Mouse (Mus musculus): ENCODE results near the gene Sipa1l1.
"Not testable (repeated sequence)": the region's sequence is repeated elsewhere in the genome, so short reads cannot be mapped to it uniquely, and the experiment has no call there.

The Sipa1l1 gene

DNA sequence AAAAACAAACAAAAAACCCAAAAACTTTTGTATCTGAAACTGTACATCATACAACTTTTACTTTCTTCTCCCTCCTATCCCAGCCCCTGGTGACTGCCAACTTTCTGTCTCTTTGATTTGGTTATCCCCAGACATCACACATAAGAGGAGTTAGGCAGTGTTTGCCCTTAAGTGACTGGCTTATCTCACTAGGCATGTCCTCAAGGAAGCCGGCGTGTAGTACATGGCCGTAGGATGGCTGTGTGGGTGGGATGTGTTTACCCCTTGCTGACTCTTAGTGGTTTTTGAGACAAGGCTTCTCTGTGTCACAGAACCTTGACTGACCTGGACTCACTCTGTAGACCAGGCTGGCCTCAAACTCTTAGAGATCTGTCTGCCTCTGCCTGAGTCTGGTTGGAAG is 6.6 kb downstream of the Sipa1l1 start:
- DNase-seq (ENCODE audit: low read depth, low spot score), result no peak

DNA sequence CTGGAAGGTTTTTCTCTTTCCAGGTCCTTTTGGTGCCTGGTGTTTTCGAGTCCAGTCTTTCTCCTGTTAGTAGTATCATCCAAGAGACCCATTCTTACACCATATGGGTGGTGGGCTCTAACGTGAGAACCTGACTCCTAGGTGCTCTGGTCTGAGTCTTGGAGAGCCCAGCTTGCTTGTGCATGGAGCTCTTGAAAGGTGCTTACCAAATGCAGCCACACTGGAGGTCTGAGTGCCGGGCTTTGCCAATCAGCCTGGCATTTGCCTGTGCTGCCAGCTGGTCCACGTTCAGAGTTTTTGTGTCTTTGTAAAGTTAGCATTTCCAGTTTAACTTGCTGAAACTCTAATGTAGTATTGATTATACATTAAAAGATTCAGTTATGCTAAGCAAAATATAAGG is 9.5 kb downstream of the Sipa1l1 start:
- DNase-seq (ENCODE audit: low read depth, low spot score), result no peak

DNA sequence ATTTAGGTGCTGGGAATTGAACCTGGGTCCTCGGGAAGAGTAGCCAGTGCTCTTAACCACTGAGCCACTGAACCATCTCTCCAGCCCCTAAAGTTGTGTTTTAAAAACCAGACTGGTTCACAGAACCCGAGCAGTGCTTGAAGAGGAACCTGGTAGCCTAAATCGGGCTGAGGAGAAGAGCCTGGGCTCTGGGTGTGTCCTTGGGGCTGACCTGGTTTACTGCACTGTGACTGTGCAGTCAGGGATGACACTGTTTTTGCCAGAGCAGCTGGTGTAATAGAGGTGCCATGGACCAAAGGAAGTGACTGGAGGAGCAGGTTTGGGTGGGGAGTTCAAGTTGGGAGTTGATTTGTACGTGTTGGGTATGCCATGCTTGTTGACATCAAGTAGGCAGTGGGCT is 10.5 kb downstream of the Sipa1l1 start:
- no peak for DNase-seq (ENCODE audit: low read depth, low spot score)

DNA sequence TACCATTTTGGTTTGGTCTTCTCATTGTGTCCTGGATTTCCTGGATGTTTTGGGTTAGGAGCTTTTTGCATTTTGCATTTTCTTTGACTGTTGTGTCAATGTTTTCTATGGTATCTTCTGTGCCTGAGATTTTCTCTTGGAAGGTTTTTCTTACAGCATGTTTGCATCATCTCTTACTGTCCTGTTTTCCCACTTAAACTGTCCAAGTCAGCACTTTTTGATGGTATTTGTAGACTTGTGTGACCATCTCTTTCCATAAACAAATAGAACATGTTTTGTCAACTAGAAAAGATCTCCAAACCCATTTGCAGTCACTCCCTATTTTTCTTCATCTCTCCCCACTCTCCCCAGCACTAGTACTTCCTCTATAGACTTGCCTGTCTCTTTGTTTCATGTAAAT is 17.0 kb downstream of the Sipa1l1 start:
- DNase-seq (ENCODE audit: low read depth, low spot score), result not testable (repeated sequence)

DNA sequence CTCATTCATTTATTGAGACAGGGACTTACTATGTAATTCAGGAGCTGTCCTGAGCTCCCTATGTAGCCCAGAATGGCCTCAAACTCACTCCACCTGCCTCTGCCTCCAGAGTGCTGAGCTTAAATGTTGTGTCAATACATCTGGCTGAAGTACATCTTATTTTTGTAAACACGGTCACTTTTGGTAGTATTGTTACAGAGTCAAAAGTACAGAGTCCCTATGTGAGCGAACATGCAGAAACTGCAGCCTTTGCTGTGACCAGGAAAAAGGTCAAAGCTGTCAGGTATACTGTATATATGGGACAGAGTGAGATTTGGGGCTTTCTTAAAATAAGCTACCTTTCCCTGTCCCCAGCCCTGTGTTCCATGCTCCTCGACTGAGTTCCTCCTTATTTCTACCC is 17.6 kb downstream of the Sipa1l1 start:
- no peak for DNase-seq (ENCODE audit: low read depth, low spot score)

DNA sequence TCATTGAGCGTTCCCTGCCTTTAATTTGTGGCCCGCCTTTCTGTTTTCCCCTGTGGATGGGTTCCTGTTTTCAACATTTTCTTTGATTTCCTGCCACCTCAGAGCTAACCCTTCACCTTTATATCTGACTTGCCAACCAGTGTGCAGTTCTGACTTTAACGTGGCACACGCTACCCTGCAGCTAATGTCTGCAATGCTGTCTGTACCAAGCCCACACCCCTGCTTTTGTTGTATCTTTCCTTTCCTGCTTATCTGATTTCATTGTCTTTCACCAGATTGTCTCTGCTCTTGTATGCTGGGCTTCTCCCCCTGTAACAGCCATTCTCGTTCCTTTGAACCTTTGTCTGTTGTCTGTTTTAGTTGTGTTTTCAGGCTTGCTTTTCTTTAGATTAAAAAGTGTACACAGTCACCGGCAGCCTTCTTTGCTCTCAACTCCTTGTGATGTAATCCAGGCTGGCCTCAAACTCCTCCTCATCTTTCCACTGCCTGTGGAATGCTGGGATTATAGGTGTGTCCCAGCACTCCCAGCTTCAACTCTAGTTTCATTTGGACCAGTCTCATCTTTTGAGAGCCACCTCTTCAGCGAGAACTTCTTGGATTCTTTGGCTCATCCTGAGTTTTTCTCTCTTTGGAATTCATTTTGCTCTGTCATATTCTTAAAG is 18.2 kb downstream of the Sipa1l1 start:
- DNase-seq (ENCODE audit: low read depth, low spot score), result no peak

DNA sequence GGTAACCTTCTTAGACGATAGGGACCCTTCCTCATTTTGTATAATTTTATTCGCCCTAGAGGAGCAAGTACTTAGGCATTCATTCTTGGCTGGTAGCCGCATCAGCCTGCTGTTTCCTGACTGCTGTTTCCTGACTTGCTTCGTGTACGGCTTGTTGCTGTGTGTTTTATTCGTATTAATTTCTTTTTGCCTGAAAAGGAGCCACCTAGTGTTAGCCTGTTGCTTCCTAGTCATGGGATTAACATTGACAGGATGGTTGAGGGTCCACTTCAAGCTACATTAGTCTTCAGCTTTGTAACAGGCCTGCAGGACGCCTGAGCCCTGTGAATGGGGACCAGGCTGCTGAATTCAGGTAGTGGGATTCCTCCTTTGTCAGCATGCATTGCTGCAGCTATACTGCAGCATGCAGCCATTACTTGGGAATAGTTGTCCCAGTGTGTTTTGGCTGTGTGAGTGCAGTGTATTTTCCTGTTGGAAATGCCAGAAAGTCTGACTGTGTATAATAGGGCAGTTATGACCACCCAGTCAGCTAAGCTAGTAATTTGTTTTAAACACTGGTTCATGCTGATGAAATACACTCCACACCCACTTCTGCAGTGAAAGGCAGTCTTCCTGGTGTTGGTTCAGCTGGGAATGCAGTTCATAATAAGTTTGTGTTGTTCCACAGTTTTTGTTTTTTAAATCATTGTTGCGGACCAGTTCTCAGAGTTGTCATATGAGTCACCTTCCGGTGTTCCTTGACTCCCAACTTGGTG is 19.4 kb downstream of the Sipa1l1 start:
- no peak for DNase-seq (ENCODE audit: low read depth, low spot score)

DNA sequence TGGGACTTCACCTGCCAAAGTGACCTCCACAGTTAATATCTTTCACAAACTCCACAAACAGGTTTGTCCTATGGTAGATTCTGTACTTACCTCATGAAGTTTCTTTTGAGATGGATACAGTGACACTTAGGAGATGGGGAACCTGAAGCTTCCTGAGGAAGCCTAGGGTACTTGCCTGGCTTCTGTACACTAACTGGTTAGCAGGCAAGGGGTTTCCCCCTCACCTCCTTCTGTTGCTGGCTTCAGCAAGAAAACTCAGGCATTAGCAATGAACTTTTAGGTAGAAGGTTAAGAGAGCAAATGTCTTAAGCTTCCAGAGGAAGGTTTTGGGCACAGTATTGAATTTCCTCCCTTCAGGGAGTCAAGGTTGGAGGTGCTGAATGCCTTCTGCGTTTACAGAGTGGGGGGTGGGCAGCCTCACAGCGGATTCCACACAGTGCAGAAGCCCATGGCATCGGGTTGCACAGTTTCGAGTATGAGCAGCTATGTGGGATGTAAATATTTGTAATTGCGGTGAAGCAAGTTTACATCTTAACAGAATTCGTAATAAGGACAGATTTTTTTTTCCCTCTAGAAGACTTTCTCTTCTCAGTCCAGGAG is 20.1 kb downstream of the Sipa1l1 start:
- peak; percentile 57 for DNase-seq (ENCODE audit: low read depth, low spot score)

DNA sequence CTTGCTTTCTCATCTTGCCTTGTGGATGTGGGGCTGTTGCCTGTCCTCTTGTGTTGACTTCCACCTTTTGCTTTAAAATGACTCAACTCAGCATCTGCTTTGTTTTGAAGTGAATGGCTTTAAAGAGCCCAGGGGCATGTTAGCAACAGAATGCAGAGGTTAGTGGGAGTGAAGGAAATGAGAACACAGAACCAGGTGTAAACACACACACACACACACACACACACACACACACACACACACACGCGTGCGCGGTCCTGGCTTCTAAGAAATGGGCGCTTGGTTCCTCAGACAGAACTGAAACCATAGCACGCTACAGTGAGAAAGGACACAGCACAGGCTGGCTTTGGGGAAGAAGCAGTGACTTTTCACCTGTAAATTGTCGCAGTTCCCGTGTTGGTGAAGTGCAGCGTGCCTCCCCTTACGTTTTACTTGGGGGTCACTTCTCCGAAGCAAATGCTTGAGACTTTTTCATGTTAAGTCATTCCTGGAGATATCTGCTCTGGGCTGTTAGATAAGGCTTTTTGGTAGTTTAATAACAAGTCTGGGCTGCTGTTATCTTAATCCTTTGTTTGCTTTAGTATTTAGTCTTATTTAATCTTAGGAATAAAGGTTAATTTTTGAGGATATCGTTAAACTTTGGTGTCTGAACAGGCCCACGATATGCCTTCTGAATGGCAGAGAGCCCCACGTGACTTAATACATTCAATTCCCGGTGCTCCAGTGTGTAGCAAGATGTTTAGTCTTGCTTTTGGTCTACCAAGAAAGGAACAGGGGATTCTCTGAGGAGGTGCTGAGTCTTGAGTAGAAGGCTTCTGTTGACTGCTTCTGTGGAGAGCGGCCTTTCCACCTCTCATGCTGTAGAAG is 20.8 kb downstream of the Sipa1l1 start:
- peak; percentile 57 for DNase-seq (ENCODE audit: low read depth, low spot score)

DNA sequence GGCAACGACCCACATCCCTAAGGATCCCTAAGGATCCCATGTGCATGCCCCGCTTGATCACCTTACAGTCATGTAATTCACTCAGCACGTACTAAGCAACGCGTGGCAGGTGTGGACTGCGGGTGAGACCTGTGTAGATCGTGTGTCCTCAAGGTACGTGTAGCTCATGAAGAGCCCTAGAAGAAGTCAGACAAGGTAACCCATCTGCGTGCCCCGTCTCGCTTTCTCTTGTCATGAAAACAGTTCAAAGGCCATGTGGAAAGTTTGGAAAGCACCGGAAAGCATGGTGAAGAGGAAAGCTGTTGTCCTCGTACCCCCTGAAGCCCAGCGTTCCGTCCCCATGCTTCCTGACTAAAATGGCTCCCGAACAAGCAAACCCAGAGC is 21.5 kb downstream of the Sipa1l1 start:
- no peak for DNase-seq (ENCODE audit: low read depth, low spot score)

DNA sequence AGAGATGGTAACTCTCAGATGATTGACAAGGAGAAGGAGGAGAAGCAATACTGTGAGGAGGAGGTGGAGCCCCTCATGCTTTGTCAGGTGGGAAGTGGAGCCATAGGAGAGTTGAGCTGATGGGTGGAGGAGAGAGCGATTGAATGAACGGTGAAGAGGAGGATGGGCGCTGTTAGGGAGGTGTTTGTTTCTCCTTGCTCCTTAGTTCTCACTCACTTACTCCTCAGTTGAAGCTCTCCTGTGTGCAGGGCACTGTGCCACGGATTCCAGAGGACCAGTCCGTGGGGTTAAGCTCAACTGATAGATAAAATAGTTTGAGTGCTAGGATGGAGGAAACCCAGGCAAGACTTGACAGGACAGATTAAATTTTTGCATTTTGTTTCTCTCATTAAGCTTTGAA is 22.6 kb downstream of the Sipa1l1 start:
- DNase-seq (ENCODE audit: low read depth, low spot score), result no peak

DNA sequence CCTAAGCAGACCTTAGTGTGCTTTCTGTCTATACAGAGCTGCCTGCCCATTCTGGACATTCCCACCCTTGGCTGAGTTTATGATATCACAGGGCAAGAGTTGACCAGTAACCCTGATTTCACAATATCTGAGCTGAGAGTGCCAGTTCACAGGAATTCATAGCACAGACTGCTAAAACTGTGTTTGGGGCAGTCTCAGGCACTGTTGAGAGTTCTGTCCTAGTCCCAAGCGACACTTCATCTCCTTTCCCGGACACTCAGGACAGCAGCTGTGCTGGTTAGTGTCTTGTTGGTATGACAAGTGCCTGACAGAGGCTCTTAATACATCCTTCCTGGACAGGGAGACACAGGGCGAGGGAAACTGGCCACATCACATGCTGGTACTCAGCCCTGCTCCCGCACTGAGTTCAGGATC is 23.5 kb downstream of the Sipa1l1 start:
- no peak for DNase-seq (ENCODE audit: low read depth, low spot score)

DNA sequence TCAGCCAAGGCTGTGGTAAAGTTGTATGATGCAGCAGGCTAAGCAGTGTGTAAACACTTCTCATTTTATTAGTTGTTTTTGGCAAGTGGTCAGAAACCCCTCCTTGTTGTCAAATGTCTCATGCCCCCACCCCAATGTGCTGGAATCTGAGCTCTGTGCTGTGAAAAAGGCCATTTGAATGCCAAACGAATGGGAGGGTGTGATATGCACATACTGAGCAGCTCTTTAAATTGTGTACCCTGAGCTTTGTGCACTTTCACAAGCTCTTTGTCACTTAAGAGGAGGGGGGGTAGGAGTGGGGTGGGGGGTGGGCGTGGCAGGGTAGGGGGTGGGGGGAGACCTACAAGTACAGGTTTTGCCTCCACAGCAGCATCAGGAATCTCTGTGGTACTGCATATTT is 24.4 kb downstream of the Sipa1l1 start:
- no peak for DNase-seq (ENCODE audit: low read depth, low spot score)

DNA sequence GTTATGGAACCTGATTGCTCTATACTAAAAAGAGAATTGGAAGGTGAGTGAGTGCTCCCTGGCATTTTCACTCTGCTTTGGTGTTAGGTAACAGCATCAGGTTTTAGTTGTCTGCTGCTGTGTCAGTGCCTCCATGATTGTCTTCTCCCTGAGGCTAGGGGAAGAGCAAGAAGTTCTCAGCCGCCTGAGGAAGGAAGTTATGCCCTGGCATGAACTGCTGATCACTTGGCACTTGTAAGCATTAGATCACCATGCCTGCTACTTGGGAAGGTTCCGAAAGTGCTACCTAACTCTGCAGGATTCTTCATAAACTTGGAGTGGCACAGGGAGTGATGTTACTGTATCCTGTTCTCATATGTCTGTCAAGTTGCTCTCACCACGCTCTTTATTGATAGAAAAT is 25.8 kb downstream of the Sipa1l1 start:
- no peak for DNase-seq (ENCODE audit: low read depth, low spot score)

DNA sequence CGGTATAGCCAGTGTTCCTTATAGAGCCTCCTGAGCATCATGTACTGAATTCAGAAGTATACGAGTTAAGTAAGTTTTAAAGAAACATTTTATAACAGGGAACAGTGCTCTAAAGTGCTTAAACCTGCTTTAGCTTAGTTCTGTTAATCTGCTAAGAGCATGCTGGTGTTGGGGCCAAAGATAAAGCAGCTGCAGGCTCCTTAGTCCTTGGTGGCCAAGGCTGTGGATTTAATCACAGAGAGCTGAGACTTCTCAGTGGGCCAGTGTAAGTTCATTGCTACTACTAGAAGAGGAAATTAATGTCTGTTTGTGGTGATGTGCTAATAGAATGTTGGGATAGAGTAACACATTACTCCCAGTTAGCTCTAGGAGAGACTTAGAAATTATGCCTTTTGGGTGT is 27.1 kb downstream of the Sipa1l1 start:
- no peak for DNase-seq (ENCODE audit: low read depth, low spot score)

DNA sequence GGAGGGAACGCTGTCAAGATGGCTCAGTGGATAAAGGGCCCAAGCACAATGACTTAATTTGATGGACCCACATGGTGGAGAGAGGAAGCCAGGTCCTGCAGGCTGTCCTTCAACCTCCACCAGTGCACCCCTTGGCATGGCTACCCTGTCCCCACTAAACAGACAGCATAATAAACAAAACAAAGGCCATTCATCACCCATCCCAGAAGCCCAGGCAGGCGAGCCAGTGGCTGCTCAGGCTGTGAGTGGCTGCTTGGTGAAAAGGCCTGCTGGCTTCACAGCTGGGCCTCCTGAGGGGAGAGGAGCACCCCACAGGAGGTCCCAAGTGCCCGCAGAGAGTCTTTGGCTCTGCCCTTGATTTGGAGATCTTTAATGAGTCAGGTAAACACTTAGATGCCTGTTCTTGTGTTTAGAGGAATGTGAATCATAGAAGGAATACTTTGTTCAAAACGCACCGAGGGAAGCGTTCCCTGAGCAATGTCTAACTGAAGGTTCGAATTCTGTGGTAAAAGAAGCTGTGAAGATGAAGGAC is 27.6 kb downstream of the Sipa1l1 start:
- DNase-seq (ENCODE audit: low read depth, low spot score), result no peak

DNA sequence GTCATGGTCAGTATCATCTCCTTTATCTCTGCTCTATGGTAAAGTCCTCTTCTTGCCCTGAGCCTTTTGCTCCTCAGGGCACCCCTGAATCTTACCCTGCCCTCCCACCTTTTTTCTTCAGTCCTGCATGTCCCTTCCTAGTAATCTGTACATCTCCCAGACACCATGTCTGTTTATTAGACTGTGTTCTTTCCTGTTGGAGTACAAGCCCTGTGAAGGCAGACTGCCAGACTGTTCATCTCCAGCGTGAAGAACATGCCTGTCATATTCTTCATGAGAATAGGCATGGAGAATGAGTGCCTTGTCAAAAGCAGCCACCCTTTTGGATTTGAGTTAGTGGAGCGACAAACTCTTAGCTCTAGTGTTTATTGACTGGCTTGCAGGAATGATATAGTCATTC is 28.1 kb downstream of the Sipa1l1 start:
- no peak for DNase-seq (ENCODE audit: low read depth, low spot score)

DNA sequence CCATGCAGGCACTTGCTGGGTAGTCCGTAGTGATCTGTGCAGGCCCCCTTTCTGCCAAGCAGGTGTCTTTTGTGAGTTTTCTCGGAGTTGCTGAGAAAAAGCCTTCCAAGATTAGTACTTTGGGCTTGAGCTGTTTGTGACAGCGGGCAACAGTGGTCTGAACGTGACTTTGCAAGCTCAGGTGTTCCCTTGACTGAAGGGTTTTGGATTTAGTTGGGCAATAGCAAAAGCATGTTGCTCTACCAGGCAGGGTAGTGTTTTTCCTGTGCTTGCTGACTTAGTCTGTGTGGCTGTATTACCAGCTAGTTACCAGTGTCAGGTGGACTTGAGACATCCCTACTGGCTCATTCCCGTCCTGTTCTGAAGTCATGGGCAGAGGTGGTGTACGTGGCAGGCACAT is 30.2 kb downstream of the Sipa1l1 start:
- DNase-seq (ENCODE audit: low read depth, low spot score), result no peak

DNA sequence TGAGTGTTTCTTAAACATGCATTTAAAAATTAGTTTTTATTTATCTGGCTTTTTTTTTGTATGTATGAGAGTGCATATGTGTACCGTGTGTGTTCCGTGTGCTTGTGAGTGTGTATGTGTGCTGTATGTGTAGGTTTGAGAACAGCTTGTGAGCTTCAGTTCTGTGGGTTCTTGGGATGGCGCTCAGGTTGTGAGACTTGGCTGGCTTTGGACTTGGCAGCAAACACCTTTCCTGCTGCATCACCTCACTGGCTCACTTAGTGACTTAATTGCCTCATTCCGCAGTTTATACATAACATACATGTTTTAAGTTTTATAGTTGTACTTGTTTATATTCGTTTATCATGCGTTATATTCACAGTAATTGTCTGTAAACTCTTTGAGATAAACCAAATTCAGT is 35.0 kb downstream of the Sipa1l1 start:
- no peak for DNase-seq (ENCODE audit: low read depth, low spot score)

DNA sequence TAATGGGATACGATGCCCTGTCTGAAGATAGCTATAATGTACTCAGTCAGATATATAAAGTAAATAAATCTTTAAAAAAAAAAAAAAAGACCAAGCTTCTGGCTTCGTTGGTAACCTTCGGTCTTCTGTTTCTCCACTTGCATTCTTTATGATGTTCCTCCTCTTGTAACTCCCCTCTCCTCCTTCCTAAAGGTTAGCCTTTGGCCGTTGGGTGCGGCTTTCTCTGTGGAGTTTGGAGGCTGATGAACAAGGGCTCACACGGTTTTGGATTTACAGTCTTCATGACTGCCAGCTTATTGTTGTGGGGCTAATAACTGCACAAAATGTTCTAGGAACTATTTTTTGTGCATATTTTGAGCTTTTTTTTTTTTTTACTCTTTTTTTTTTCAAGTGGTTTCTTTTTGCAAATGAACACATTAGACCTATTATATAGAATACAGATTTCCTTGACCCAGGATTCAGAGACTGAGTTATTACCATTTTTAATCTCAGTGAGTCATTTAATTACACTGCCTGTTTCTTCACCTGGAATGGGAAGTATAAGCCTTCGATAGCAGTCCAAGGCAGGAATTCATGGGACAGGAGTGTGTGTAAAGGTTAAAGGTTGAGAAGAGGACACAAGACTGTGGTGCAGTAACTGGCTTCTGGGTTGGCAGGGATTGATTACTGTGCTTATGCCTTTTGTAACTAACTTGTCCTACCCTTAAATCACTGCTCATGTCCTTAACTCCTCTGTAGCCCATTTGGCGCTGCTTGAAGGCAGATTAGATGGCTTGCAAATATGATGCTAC is 37.9 kb downstream of the Sipa1l1 start:
- DNase-seq (ENCODE audit: low read depth, low spot score), result no peak

DNA sequence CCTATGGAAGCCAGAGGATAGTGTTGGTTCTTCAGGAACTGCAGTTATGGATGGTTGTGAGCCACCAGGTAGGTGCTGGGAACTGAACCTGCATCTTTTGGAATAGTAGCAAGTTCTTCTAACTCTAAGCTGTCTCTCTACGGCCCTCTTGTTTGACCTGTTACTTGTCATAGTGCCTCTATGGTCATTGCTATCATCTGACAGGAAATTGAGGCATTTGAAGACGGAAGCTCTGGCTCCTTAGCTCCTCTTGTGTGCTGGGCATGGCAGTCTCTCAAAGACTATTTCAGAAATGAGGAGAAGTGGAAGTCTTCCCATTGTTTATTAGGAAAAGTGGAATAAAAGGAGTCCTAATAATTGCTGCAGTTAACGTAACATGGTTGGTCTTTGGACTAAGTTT is 38.9 kb downstream of the Sipa1l1 start:
- DNase-seq (ENCODE audit: low read depth, low spot score), result no peak
